In genomic region chr6:13082881-13083280, GRCm38 (mm10) we compare ENCODE assay signal across 12 mouse cellular contexts. TPM values are rescaled to one million over a fixed set of nuclear protein-coding genes. Genes with fewer than 3 reads are reported as not detected.
DNase-seq lines count a peak whose midpoint lies in the region; ATAC-seq and TF ChIP-seq lines count a peak whose summit lies in the region.
"Had no signal": no experiment of that assay in that cellular context is flagged by ENCODE, and none has a peak within 500 bp of the region (broad histone marks: within the 10 kb centered on the region; RNA-seq: fewer than 3 reads in every experiment).

No protein-coding gene starts in this region.

- H3K9ac ChIP-seq in forebrain, embryonic 13.5 days = no peak overlapping the region
- no peak overlapping the region for H3K9ac ChIP-seq in forebrain, embryonic 15.5 days (replicated peaks)
- H3K9ac ChIP-seq in midbrain, postnatal 0 days (replicated peaks; ENCODE audit: low read length, poor library complexity, severe bottlenecking) = no peak overlapping the region
- H3K9ac ChIP-seq in midbrain, embryonic 15.5 days = no peak overlapping the region
- H3K9ac ChIP-seq in intestine, embryonic 16.5 days (ENCODE audit: low read depth, low read length) = no peak overlapping the region
- H3K9ac ChIP-seq: liver, postnatal 0 days; neural tube, embryonic 15.5 days had no signal

- no peaks in the 10 kb centered on the region for H3K9me3 ChIP-seq in forebrain, embryonic 13.5 days (replicated peaks)
- H3K9me3 ChIP-seq in forebrain, embryonic 15.5 days = no peaks in the 10 kb centered on the region
- H3K9me3 ChIP-seq in midbrain, postnatal 0 days (ENCODE audit: low read length) = no peaks in the 10 kb centered on the region
- no peaks in the 10 kb centered on the region for H3K9me3 ChIP-seq in midbrain, embryonic 15.5 days
- H3K9me3 ChIP-seq in intestine, embryonic 16.5 days (ENCODE audit: control insufficient read depth, low read length) = no peaks in the 10 kb centered on the region
- H3K9me3 ChIP-seq: G1E; neural tube, embryonic 15.5 days had no signal

- DNase-seq in midbrain, postnatal 0 days (ENCODE audit: low spot score) = peak; percentile 32
- peak; percentile 17 for DNase-seq in left cerebral cortex, adult 11 months (ENCODE audit: low spot score)
- DNase-seq in adrenal gland, postnatal 14 days = no peak
- DNase-seq in ovary, postnatal 10 days (ENCODE audit: low spot score) = no peak
- DNase-seq: heart, postnatal 36 days; liver, postnatal 0 days had no signal

- 87% methylated on average over 9 of the region's 9 CpGs for WGBS in forebrain, embryonic 13.5 days
- WGBS in forebrain, embryonic 15.5 days = 69% methylated on average over 9 of the region's 9 CpGs
- WGBS in midbrain, postnatal 0 days = 77% methylated on average over 9 of the region's 9 CpGs
- WGBS in midbrain, embryonic 15.5 days = 85% methylated on average over 9 of the region's 9 CpGs
- WGBS in intestine, embryonic 16.5 days = 91% methylated on average over 9 of the region's 9 CpGs

- 0 out of 2 replicates have a peak, but pooled peaks have one; percentile 43 for ATAC-seq in forebrain, embryonic 13.5 days
- no peak for ATAC-seq in forebrain, embryonic 15.5 days (replicated peaks)
- no peak for ATAC-seq in midbrain, postnatal 0 days (ENCODE audit: low FRiP score)
- ATAC-seq in midbrain, embryonic 15.5 days (replicated peaks) = no peak
- ATAC-seq in intestine, embryonic 16.5 days = no peak
- ATAC-seq: liver, postnatal 0 days had no signal

- peaks cover 69% of the 10 kb centered on the region for H3K36me3 ChIP-seq in forebrain, embryonic 13.5 days (ENCODE audit: poor library complexity, severe bottlenecking)
- peaks cover 62% of the 10 kb centered on the region for H3K36me3 ChIP-seq in forebrain, embryonic 15.5 days
- peaks cover 47% of the 10 kb centered on the region for H3K36me3 ChIP-seq in midbrain, postnatal 0 days (ENCODE audit: insufficient read depth, low read length)
- H3K36me3 ChIP-seq in midbrain, embryonic 15.5 days (replicated peaks) = peaks cover 43% of the 10 kb centered on the region
- H3K36me3 ChIP-seq in intestine, embryonic 16.5 days (ENCODE audit: control insufficient read depth, insufficient read depth, low read length) = peaks cover 10% of the 10 kb centered on the region; the same call in 1 of the 2 replicates

- no peaks in the 10 kb centered on the region for H3K27me3 ChIP-seq in forebrain, embryonic 13.5 days
- H3K27me3 ChIP-seq in forebrain, embryonic 15.5 days = no peaks in the 10 kb centered on the region
- no peaks in the 10 kb centered on the region for H3K27me3 ChIP-seq in midbrain, postnatal 0 days (ENCODE audit: insufficient read depth, low read length)
- H3K27me3 ChIP-seq in midbrain, embryonic 15.5 days (replicated peaks) = no peaks in the 10 kb centered on the region
- no peaks in the 10 kb centered on the region for H3K27me3 ChIP-seq in intestine, embryonic 16.5 days (replicated peaks; ENCODE audit: control insufficient read depth, insufficient read depth, low read length)
- H3K27me3 ChIP-seq: neural tube, embryonic 15.5 days had no signal

- H3K4me2 ChIP-seq in forebrain, embryonic 13.5 days = no peak overlapping the region
- no peak overlapping the region for H3K4me2 ChIP-seq in forebrain, embryonic 15.5 days (replicated peaks)
- H3K4me2 ChIP-seq in midbrain, postnatal 0 days (ENCODE audit: low read depth, low read length, poor library complexity, severe bottlenecking) = no peak overlapping the region
- H3K4me2 ChIP-seq in midbrain, embryonic 15.5 days = no peak overlapping the region
- H3K4me2 ChIP-seq in intestine, embryonic 16.5 days (ENCODE audit: low read depth, low read length) = no peak overlapping the region
- H3K4me2 ChIP-seq: neural tube, embryonic 15.5 days had no signal

- no peaks in the 10 kb centered on the region for H3K4me1 ChIP-seq in forebrain, embryonic 13.5 days
- no peaks in the 10 kb centered on the region for H3K4me1 ChIP-seq in forebrain, embryonic 15.5 days
- H3K4me1 ChIP-seq in midbrain, postnatal 0 days (ENCODE audit: insufficient read depth, low read length) = no peaks in the 10 kb centered on the region
- no peaks in the 10 kb centered on the region for H3K4me1 ChIP-seq in midbrain, embryonic 15.5 days
- no peaks in the 10 kb centered on the region for H3K4me1 ChIP-seq in intestine, embryonic 16.5 days (ENCODE audit: control insufficient read depth, insufficient read depth, low read length)
- H3K4me1 ChIP-seq: neural tube, embryonic 15.5 days had no signal

- H3K4me3 ChIP-seq in forebrain, embryonic 13.5 days = no peak overlapping the region
- H3K4me3 ChIP-seq in forebrain, embryonic 15.5 days = no peak overlapping the region
- H3K4me3 ChIP-seq in midbrain, postnatal 0 days (ENCODE audit: low read depth, low read length) = no peak overlapping the region
- H3K4me3 ChIP-seq in midbrain, embryonic 15.5 days = no peak overlapping the region
- no peak overlapping the region for H3K4me3 ChIP-seq in intestine, embryonic 16.5 days (ENCODE audit: low read length)
- H3K4me3 ChIP-seq: neural tube, embryonic 15.5 days had no signal

- H3K27ac ChIP-seq in forebrain, embryonic 13.5 days = no peak overlapping the region
- H3K27ac ChIP-seq in forebrain, embryonic 15.5 days (replicated peaks) = no peak overlapping the region
- H3K27ac ChIP-seq in midbrain, postnatal 0 days (ENCODE audit: low read depth, low read length) = no peak overlapping the region
- H3K27ac ChIP-seq in midbrain, embryonic 15.5 days = no peak overlapping the region
- no peak overlapping the region for H3K27ac ChIP-seq in intestine, embryonic 16.5 days (ENCODE audit: low read length)
- H3K27ac ChIP-seq: neural tube, embryonic 15.5 days had no signal

- TF ChIP-seq CTCF in midbrain, postnatal 0 days (IDR thresholded peaks at IDR 0.05) = no peak

RNA-seq across cellular contexts. Expression of gene Tmem106b, which starts 13.3 kb away (rescaled TPM):
- 27.5 and 27.6 TPM in 2 replicates for polyA plus RNA-seq in forebrain, embryonic 13.5 days (2015; fragmentation: Nextera tagmentation; extraction: Ambion mirVana)
- 28.0 and 30.0 TPM in 2 replicates for polyA plus RNA-seq in forebrain, embryonic 15.5 days (2015; fragmentation: Nextera tagmentation; extraction: Ambion mirVana)
- total RNA-seq in midbrain, postnatal 0 days (2014; rRNA removed) = 92.7 and 94.0 TPM in 2 replicates
- 35.5 and 37.9 TPM in 2 replicates for polyA plus RNA-seq in midbrain, postnatal 0 days (2015; fragmentation: Nextera tagmentation; extraction: Ambion mirVana)
- polyA plus RNA-seq in midbrain, embryonic 15.5 days (2015; fragmentation: Nextera tagmentation; extraction: Ambion mirVana) = 34.0 and 37.1 TPM in 2 replicates
- 144 and 152 TPM in 2 replicates for total RNA-seq in adrenal gland, postnatal 14 days (2021)
- polyA plus RNA-seq in intestine, embryonic 16.5 days (2015; fragmentation: Nextera tagmentation; extraction: Ambion mirVana) = 29.5 and 30.2 TPM in 2 replicates

Comparison
In these comparisons a context has a peak if more than half of its experiments do, and no peak if none do; other contexts are left out.
1. DNase-seq: peak in midbrain, postnatal 0 days (single experiment) and left cerebral cortex, adult 11 months (single experiment); none in adrenal gland, postnatal 14 days (single experiment) and ovary, postnatal 10 days (single experiment).